Mouse (Mus musculus): ENCODE measurements around the gene Hprt. TPM values are rescaled to one million over a fixed set of nuclear protein-coding genes. Genes with fewer than 3 reads are reported as not detected.

The Hprt gene
- polyA plus RNA-seq, 1 experiment from 2014 or later = 111 TPM

DNA sequence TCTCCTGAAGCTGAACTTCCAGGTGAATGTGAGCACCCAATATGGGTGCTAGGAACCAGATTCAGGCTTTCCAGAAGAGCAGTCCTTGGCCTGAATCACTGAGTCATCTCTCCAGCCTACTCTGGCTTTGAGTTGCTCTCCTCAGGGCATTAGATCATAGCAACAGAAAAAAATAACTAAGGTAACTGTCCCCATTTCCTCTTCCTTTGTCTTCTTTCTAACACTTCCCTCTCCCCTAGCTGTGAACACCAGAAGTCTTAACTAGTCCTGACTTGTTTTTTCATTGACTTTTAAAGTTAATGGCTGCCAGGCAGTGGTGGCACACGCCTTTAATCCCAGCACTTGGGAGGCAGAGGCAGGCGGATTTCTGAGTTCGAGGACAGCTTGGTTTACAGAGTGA lies 76.5 kb downstream of the Hprt start:
- no peak overlapping the region for H3K27ac ChIP-seq (replicated peaks)
- WGBS = 80% methylated on average over 3 of the region's 3 CpGs
- peaks cover 21% of the 10 kb centered on the region for H3K27me3 ChIP-seq
- H3K9me3 ChIP-seq = no peaks in the 10 kb centered on the region
- no peak overlapping the region for H3K4me2 ChIP-seq
- no peaks in the 10 kb centered on the region for H3K36me3 ChIP-seq
- H3K4me1 ChIP-seq (replicated peaks) = no peaks in the 10 kb centered on the region
- no peak overlapping the region for H3K9ac ChIP-seq
- no peak for ATAC-seq (ENCODE audit: low read depth)
- no peak overlapping the region for H3K4me3 ChIP-seq

MicroRNAs within 50 kb of the gene (microRNA counts, 519-probe panel; counts per million panel counts)
- microRNA mmu-miR-322 = 4,059 counts per million, percentile 66 among the panel's probes with 10 or more counts
- microRNA mmu-miR-351 = 2,008 counts per million, percentile 14 among the panel's probes with 10 or more counts
- microRNA mmu-miR-450a-3p = not detected
- microRNA mmu-miR-450a-5p = 3,975 counts per million, percentile 62 among the panel's probes with 10 or more counts
- 1,255 counts per million, percentile 4 among the panel's probes with 10 or more counts for microRNA mmu-miR-450b-3p
- not detected for microRNA mmu-miR-450b-5p
- not detected for microRNA mmu-miR-503
- microRNA mmu-miR-542-3p = not detected
- 2,226 counts per million, percentile 17 among the panel's probes with 10 or more counts for microRNA mmu-miR-542-5p

Small RNAs within 50 kb of the gene (microRNA-seq; reads per million reads assigned to microRNA genes)
- gene Mir322 (6,635 reads per million, percentile 95 among the genes with 10 or more reads in this experiment), gene Mir351 (1,106 reads per million, percentile 82 among the genes with 10 or more reads in this experiment), gene Mir450-1 (4.0 reads per million, percentile 16 among the genes with 10 or more reads in this experiment), gene Mir450-2 (2.8 reads per million, percentile 12 among the genes with 10 or more reads in this experiment), gene Mir450b (37.9 reads per million, percentile 42 among the genes with 10 or more reads in this experiment), gene Mir503 (113 reads per million, percentile 57 among the genes with 10 or more reads in this experiment), gene Mir542 (157 reads per million, percentile 61 among the genes with 10 or more reads in this experiment)

Other genes starting within 250 kb of the Hprt start
- gene Ccdc160, start 196.9 kb upstream of the Hprt start, polyA plus RNA-seq (2015; fragmentation: Nextera tagmentation; extraction: Ambion mirVana) = 4.7 and 5.1 TPM in 2 replicates
- gene Phf6, start 75.9 kb upstream of the Hprt start, polyA plus RNA-seq (2015; fragmentation: Nextera tagmentation; extraction: Ambion mirVana) = 69.7 and 79.2 TPM in 2 replicates

Measured in neural tube, embryonic 13.5 days (tissue).